Mouse (Mus musculus) bone marrow, adult 2 months (tissue): ENCODE measurements around the gene Speer4f2.
"Not testable (repeated sequence)": the region's sequence is repeated elsewhere in the genome, so short reads cannot be mapped to it uniquely, and the experiment has no call there.

Source experiments
- CTCF ChIP-seq: fragments of 200-500 bp; IDR thresholded peaks from 2 replicates; pipeline ENCODE4 v1.5.1; 2011; ENCODE audit warnings: low read length, control low read depth; ENCODE audit not compliant: control insufficient read depth, insufficient read depth
- POLR2A ChIP-seq: fragments of 200-500 bp; IDR thresholded peaks from 2 replicates; pipeline ENCODE4 v1.6.1; 2011; ENCODE audit warnings: low read depth, mild to moderate bottlenecking, control low read depth, low read length, borderline replicate concordance; ENCODE audit not compliant: control insufficient read depth

- not testable (repeated sequence) for TF ChIP-seq CTCF, POLR2A
These were observed at the start of gene Speer4f2 for GRCm38 (mm10) chr5:17372880-17373279.
